Mouse (Mus musculus) hindbrain, embryonic 12.5 days (tissue): ENCODE data around the gene Myo15b. TPM values are rescaled to one million over a fixed set of nuclear protein-coding genes. Genes with fewer than 3 reads are reported as not detected.

ENCODE experiments used
- ATAC-seq: fragments of 200-750 bp; cut with Nextera tagmentation; 2 replicates; pipeline ENCODE4 v1.8.0; 2017; ENCODE audit warnings: moderate TSS enrichment; ENCODE audit not compliant: low FRiP score
- H3K27ac ChIP-seq: fragments of 300-500 bp; sonication (generic); 2 replicates; pipeline ENCODE4 v1.5.1; 2016; ENCODE audit warnings: mild to moderate bottlenecking
- H3K27me3 ChIP-seq: fragments of 300-500 bp; sonication (generic); 2 replicates; pipeline ENCODE4 v1.6.1; 2016; ENCODE audit warnings: mild to moderate bottlenecking
- H3K36me3 ChIP-seq: fragments of 300-500 bp; sonication (generic); 2 replicates; pipeline ENCODE4 v1.6.1; 2016; ENCODE audit warnings: mild to moderate bottlenecking
- H3K4me1 ChIP-seq: fragments of 300-500 bp; sonication (generic); 2 replicates; pipeline ENCODE4 v1.6.1; 2016
- H3K4me2 ChIP-seq: fragments of 300-500 bp; sonication (generic); replicated peaks from 2 replicates; pipeline ENCODE4 v1.6.1; 2016; ENCODE audit warnings: mild to moderate bottlenecking
- H3K4me3 ChIP-seq: fragments of 300-500 bp; sonication (generic); 2 replicates; pipeline ENCODE4 v1.5.1; 2016; ENCODE audit warnings: mild to moderate bottlenecking
- H3K9ac ChIP-seq: fragments of 300-500 bp; sonication (generic); 2 replicates; pipeline ENCODE4 v1.6.1; 2016; ENCODE audit warnings: mild to moderate bottlenecking, moderate library complexity
- H3K9me3 ChIP-seq: fragments of 300-500 bp; sonication (generic); replicated peaks from 2 replicates; pipeline ENCODE4 v1.6.1; 2016; ENCODE audit warnings: mild to moderate bottlenecking
- WGBS: fragments of 180-500 bp; shearing (Covaris S2); methylation state at CpG from one replicate; pipeline ENCODE4 v1.1.7; 2016; 5-methylcytosine and 5-hydroxymethylcytosine counted together
- polyA plus RNA-seq: library from polyadenylated mRNA; unstranded; fragments of >200 nt; fragmentation: Nextera tagmentation; extraction: Ambion mirVana; gene quantifications from 2 replicates; pipeline ENCODE4 v1.2.1, GENCODE M21; 2016

Gene Myo15b
- 0.05 and 0.12 TPM in 2 replicates for polyA plus RNA-seq

DNA sequence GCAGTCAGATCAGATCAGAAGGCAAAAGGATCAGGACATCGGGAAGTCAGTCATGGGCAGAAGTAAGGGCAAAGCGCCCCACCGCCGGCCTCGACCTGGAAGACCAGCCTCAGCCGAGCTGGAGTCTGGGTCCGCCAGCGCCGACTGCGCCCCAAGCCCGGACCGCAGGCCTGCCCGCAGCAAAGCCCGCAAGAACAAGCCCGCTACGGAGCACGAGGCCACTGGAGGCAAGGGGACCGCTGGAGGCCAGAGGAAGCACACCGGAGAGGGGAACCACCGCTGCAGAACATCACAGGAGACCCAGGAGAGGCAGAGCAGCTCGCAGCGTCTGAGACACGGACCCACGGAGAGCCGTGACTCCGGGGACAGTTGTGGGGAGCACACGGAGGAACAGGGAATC is at the start of gene Myo15b:
Gene Myo15b, plus strand, starts transcription at position 53 of the 400 bp plus-strand sequence.
- Histone ChIP-seq H3K27me3 (peaks cover 70% of the 10 kb centered on the region), H3K4me1 (peaks cover 20% of the 10 kb centered on the region), H3K4me2 (peak within 1 kb of the TSS; percentile 51), H3K9me3 (no peaks in the 10 kb centered on the region), H3K9ac (peak within 1 kb of the TSS; percentile 53), H3K4me3 (peak within 1 kb of the TSS; percentile 37), H3K36me3 (no peaks in the 10 kb centered on the region), H3K27ac (no peak within 1 kb of the TSS)
- WGBS = 8% methylated on average over 27 of the region's 27 CpGs
- ATAC-seq = no peak

GRCm38 (mm10) chr11:115808696-115809310 is 49.4 kb upstream of the Myo15b start:
- WGBS = 54% methylated on average over 10 of the region's 10 CpGs
- 0 out of 2 replicates have a peak, but pooled peaks have one; percentile 7 for ATAC-seq

GRCm38 (mm10) chr11:115809311-115809781 is 48.9 kb upstream of the Myo15b start:
- Histone ChIP-seq H3K9me3 (no peaks in the 10 kb centered on the region), H3K27ac (peak overlapping the region; percentile 80), H3K36me3 (peaks cover 34% of the 10 kb centered on the region), H3K9ac (peak overlapping the region; percentile 35; the same call in 1 of the 2 replicates), H3K27me3 (no peaks in the 10 kb centered on the region), H3K4me3 (no peak overlapping the region), H3K4me1 (peaks cover 62% of the 10 kb centered on the region), H3K4me2 (peak overlapping the region; percentile 83)
- WGBS = 60% methylated on average over 8 of the region's 8 CpGs
- no peak for ATAC-seq

More at GRCm38 (mm10) chr11:115808696-115809310, 49.4 kb upstream of the Myo15b start:
- Histone ChIP-seq H3K4me2 (peak overlapping the region; percentile 83), H3K36me3 (peaks cover 37% of the 10 kb centered on the region), H3K9ac (peak overlapping the region; percentile 35; the same call in 1 of the 2 replicates), H3K4me3 (peak overlapping the region; percentile 8; the same call in 1 of the 2 replicates), H3K4me1 (peaks cover 62% of the 10 kb centered on the region), H3K9me3 (no peaks in the 10 kb centered on the region), H3K27me3 (no peaks in the 10 kb centered on the region), H3K27ac (peak overlapping the region; percentile 80)

DNA sequence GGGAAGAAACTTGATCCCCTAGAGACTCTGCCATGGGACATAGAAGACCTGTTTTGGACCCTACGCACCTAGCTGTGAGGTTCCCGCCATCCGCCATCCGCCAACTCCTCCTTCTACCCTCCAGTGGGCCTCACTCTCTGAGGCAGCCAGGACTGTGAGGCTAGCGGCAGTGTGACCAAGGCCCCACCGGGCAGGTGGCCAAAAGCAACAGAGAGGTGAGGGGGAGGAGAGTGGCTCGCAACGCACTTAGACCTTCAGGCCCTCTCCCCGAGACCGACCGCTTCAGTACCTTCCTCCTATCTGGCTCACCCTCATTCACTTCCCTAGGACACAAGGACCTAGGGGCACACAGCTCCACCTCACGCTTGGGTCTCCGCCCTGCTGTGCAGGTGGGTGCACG is 47.8 kb upstream of the Myo15b start:
- H3K4me1 ChIP-seq = peaks cover 65% of the 10 kb centered on the region
- WGBS = 85% methylated on average over 14 of the region's 14 CpGs
- H3K27ac ChIP-seq = peak overlapping the region; percentile 40; the same call in 1 of the 2 replicates
- H3K36me3 ChIP-seq = peaks cover 25% of the 10 kb centered on the region
- H3K4me3 ChIP-seq = 0 out of 2 replicates have a peak overlapping the region, but pooled peaks have one; percentile 0
- H3K9ac ChIP-seq = no peak overlapping the region
- no peak for ATAC-seq
- no peaks in the 10 kb centered on the region for H3K27me3 ChIP-seq
- H3K4me2 ChIP-seq = peak overlapping the region; percentile 83
- H3K9me3 ChIP-seq = no peaks in the 10 kb centered on the region

- H3K27ac ChIP-seq = 0 out of 2 replicates have a peak overlapping the region, but pooled peaks have one; percentile 40
- H3K9ac ChIP-seq = peak overlapping the region; percentile 76
- H3K36me3 ChIP-seq = peaks cover 19% of the 10 kb centered on the region
- no peaks in the 10 kb centered on the region for H3K9me3 ChIP-seq
- no peak for ATAC-seq
- H3K4me2 ChIP-seq = peak overlapping the region; percentile 83
- H3K4me1 ChIP-seq = peaks cover 73% of the 10 kb centered on the region
- 76% methylated on average over 20 of the region's 20 CpGs for WGBS
- no peaks in the 10 kb centered on the region for H3K27me3 ChIP-seq
- H3K4me3 ChIP-seq = peak overlapping the region; percentile 93
These were observed 46.7 kb upstream of the Myo15b start for GRCm38 (mm10) chr11:115811381-115812093.

DNA sequence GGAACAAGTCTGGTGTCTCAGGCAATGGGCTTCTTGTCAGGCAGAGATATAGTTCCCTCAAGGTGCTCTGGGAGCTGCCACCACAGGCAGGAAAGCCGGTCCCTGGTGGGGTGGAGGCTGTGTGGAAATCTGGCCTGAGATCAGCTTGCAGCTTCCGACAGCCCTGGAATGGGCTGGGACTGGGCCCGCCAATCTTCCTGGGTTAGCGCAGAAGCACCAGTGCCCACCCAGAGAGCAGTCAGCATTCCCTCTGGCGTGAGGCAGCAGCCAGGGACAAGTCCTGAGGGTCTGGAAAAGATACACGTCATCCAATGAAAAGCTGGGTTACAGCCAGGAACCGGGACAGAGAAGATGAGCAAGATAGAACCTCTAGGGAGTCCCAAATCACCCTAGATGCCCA is 46.1 kb upstream of the Myo15b start:
- Histone ChIP-seq H3K4me2 (peak overlapping the region; percentile 83), H3K9me3 (no peaks in the 10 kb centered on the region), H3K9ac (peak overlapping the region; percentile 76), H3K36me3 (peaks cover 14% of the 10 kb centered on the region), H3K4me1 (peaks cover 71% of the 10 kb centered on the region), H3K27ac (0 out of 2 replicates have a peak overlapping the region, but pooled peaks have one; percentile 25), H3K27me3 (no peaks in the 10 kb centered on the region), H3K4me3 (peak overlapping the region; percentile 93)
- 39% methylated on average over 7 of the region's 7 CpGs for WGBS
- no peak for ATAC-seq

GRCm38 (mm10) chr11:115812533-115813420 is 45.4 kb upstream of the Myo15b start:
- Histone ChIP-seq H3K4me3 (peak overlapping the region; percentile 93), H3K27me3 (no peaks in the 10 kb centered on the region), H3K4me1 (peaks cover 64% of the 10 kb centered on the region), H3K9ac (peak overlapping the region; percentile 76), H3K9me3 (no peaks in the 10 kb centered on the region), H3K27ac (peak overlapping the region; percentile 58; the same call in 1 of the 2 replicates), H3K36me3 (0 out of 2 replicates have a peak, but pooled peaks cover 10% of the 10 kb centered on the region), H3K4me2 (peak overlapping the region; percentile 83)
- ATAC-seq = peak; percentile 36
- WGBS = 2% methylated on average over 28 of the region's 28 CpGs

- peak; percentile 92 for ATAC-seq
- Histone ChIP-seq H3K4me1 (peaks cover 55% of the 10 kb centered on the region), H3K9ac (peak within 1 kb of the TSS; percentile 85), H3K27ac (peak within 1 kb of the TSS; percentile 58), H3K9me3 (no peaks in the 10 kb centered on the region), H3K27me3 (no peaks in the 10 kb centered on the region), H3K4me2 (peak within 1 kb of the TSS; percentile 83), H3K36me3 (peaks cover 16% of the 10 kb centered on the region), H3K4me3 (peak within 1 kb of the TSS; percentile 93)
- WGBS = under 1% methylated on average over 43 of the region's 44 CpGs
These were observed 44.5 kb upstream of the Myo15b start, which contains the start of gene Caskin2 for GRCm38 (mm10) chr11:115813507-115814296. Gene Caskin2, minus strand, starts transcription at chr11:115813639.

GRCm38 (mm10) chr11:115814605-115815450 is 43.4 kb upstream of the Myo15b start, which contains the start of gene Tsen54:
Gene Tsen54, plus strand, starts transcription at chr11:115814724.
- Histone ChIP-seq H3K4me2 (peak within 1 kb of the TSS; percentile 83), H3K36me3 (peaks cover 23% of the 10 kb centered on the region), H3K4me1 (peaks cover 43% of the 10 kb centered on the region), H3K9ac (peak within 1 kb of the TSS; percentile 85), H3K4me3 (peak within 1 kb of the TSS; percentile 93), H3K27ac (peak within 1 kb of the TSS; percentile 75), H3K27me3 (no peaks in the 10 kb centered on the region), H3K9me3 (no peaks in the 10 kb centered on the region)
- under 1% methylated on average over 71 of the region's 84 CpGs for WGBS
- peak; percentile 51 for ATAC-seq

- Histone ChIP-seq H3K4me2 (no peak overlapping the region), H3K27ac (no peak overlapping the region), H3K9ac (no peak overlapping the region), H3K27me3 (peaks cover 1% of the 10 kb centered on the region), H3K36me3 (peaks cover 38% of the 10 kb centered on the region), H3K4me3 (no peak overlapping the region), H3K9me3 (no peaks in the 10 kb centered on the region), H3K4me1 (peaks cover 19% of the 10 kb centered on the region)
- 82% methylated on average over 5 of the region's 5 CpGs for WGBS
- ATAC-seq = no peak
These were observed 40.9 kb upstream of the Myo15b start for GRCm38 (mm10) chr11:115817331-115817730.
